Mouse (Mus musculus) urinary bladder, postnatal 14 days (tissue): Measurements from ENCODE around the gene Magi1.

ENCODE experiments used
- DNase-seq: peaks from one replicate; pipeline ENCODE4 v3.0.0; 2021; ENCODE audit warnings: low spot score

Gene Magi1

GRCm38 (mm10) chr6:93892922-93893321 lies 390.8 kb downstream of the Magi1 start:
- DNase-seq = no peak

GRCm38 (mm10) chr6:93890011-93890410 lies 393.7 kb downstream of the Magi1 start:
- DNase-seq = no peak

GRCm38 (mm10) chr6:93877337-93877736 lies 406.4 kb downstream of the Magi1 start:
- DNase-seq = no peak

GRCm38 (mm10) chr6:93874936-93875335 lies 408.8 kb downstream of the Magi1 start:
- DNase-seq = no peak

GRCm38 (mm10) chr6:93874376-93874775 lies 409.3 kb downstream of the Magi1 start:
- DNase-seq = no peak

- no peak for DNase-seq
These were observed 410.2 kb downstream of the Magi1 start for GRCm38 (mm10) chr6:93873536-93873935.

GRCm38 (mm10) chr6:93871516-93871915 lies 412.2 kb downstream of the Magi1 start:
- no peak for DNase-seq

- DNase-seq = no peak
These were observed 413.7 kb downstream of the Magi1 start for GRCm38 (mm10) chr6:93870023-93870422.

- DNase-seq = no peak
These were observed 421.5 kb downstream of the Magi1 start for GRCm38 (mm10) chr6:93862263-93862662.

- no peak for DNase-seq
These were observed 426.9 kb downstream of the Magi1 start for GRCm38 (mm10) chr6:93856783-93857182.

- no peak for DNase-seq
These were observed 427.7 kb downstream of the Magi1 start for GRCm38 (mm10) chr6:93855806-93856641.

GRCm38 (mm10) chr6:93848942-93849790 lies 434.6 kb downstream of the Magi1 start:
- DNase-seq = no peak

- DNase-seq = no peak
These were observed 438.2 kb downstream of the Magi1 start for GRCm38 (mm10) chr6:93845498-93845897.

- no peak for DNase-seq
These were observed 438.6 kb downstream of the Magi1 start for GRCm38 (mm10) chr6:93845080-93845479.

- DNase-seq = no peak
These were observed 439.1 kb downstream of the Magi1 start for GRCm38 (mm10) chr6:93844576-93844975.

- no peak for DNase-seq
These were observed 445.3 kb downstream of the Magi1 start for GRCm38 (mm10) chr6:93838398-93838797.

GRCm38 (mm10) chr6:93836585-93836984 lies 447.1 kb downstream of the Magi1 start:
- DNase-seq = no peak

GRCm38 (mm10) chr6:93835211-93835610 lies 448.5 kb downstream of the Magi1 start:
- DNase-seq = no peak

GRCm38 (mm10) chr6:93828262-93828661 lies 455.5 kb downstream of the Magi1 start:
- DNase-seq = no peak

- no peak for DNase-seq
These were observed 456.8 kb downstream of the Magi1 start for GRCm38 (mm10) chr6:93826875-93827274.

- DNase-seq = no peak
These were observed 461.4 kb downstream of the Magi1 start for GRCm38 (mm10) chr6:93822221-93822897.

- DNase-seq = no peak
These were observed 462.2 kb downstream of the Magi1 start for GRCm38 (mm10) chr6:93821512-93821911.
